Mouse (Mus musculus): ENCODE results near the gene Mocs1. TPM values are rescaled to one million over a fixed set of nuclear protein-coding genes. Genes with fewer than 3 reads are reported as not detected.

Gene Mocs1
- polyA plus RNA-seq, 1 experiment from 2014 or later: 9.3 TPM

- H3K27ac ChIP-seq: no peak overlapping the region
- no peaks in the 10 kb centered on the region for H3K27me3 ChIP-seq (ENCODE audit: insufficient read depth, poor library complexity, severe bottlenecking)
- H3K4me3 ChIP-seq: no peak overlapping the region
- DNase-seq (ENCODE audit: low spot score): no peak
- no peaks in the 10 kb centered on the region for H3K36me3 ChIP-seq
- no peaks in the 10 kb centered on the region for H3K9me3 ChIP-seq
- WGBS: 67% methylated on average over 3 of the region's 3 CpGs
- no peaks in the 10 kb centered on the region for H3K4me1 ChIP-seq
Measured at GRCm38 (mm10) chr17:49422286-49423066, 5.7 kb upstream of the Mocs1 start.

DNA sequence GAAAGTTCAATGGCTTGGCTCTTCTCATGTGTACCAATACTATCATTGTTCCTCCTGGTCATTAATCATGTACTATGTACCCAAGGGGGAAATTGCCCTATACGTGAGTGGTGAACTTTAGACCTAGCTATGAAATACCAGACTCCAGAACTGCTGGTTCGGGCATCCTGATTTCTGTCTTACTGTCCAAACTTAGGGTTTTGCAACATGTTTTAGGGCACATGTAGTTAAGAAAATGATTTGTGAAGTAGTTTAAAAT, 5.2 kb upstream of the Mocs1 start:
- Histone ChIP-seq H3K9me3 (no peaks in the 10 kb centered on the region), H3K27me3 (ENCODE audit: insufficient read depth, poor library complexity, severe bottlenecking) (no peaks in the 10 kb centered on the region), H3K4me3 (no peak overlapping the region), H3K36me3 (no peaks in the 10 kb centered on the region), H3K27ac (no peak overlapping the region), H3K4me1 (no peaks in the 10 kb centered on the region)
- WGBS: 90% methylated on average over 2 of the region's 2 CpGs
- no peak for DNase-seq (ENCODE audit: low spot score)

DNA sequence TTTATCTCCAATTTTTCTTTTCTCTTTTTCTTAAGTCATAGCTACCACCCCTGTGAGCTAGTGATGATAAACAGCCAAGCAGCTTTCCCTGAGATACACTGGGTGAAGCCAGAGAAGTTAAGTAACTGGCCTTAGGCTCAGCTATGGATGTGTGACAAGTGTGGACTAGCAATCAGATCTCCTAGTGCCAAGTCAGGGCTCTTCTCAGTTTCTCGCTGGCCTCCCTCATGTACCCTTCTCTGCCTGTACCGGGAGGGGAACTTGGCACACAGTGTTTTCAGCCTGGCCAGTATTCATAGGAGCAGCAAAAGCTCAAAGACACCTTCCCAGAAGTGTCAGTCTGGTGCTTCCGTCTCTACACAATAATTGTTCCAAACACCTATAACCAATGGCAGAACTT, 4.3 kb upstream of the Mocs1 start:
- no peak for DNase-seq (ENCODE audit: low spot score)
- Histone ChIP-seq H3K9me3 (no peaks in the 10 kb centered on the region), H3K27ac (no peak overlapping the region), H3K4me1 (peaks cover 5% of the 10 kb centered on the region), H3K27me3 (ENCODE audit: insufficient read depth, poor library complexity, severe bottlenecking) (no peaks in the 10 kb centered on the region), H3K36me3 (no peaks in the 10 kb centered on the region), H3K4me3 (no peak overlapping the region)
- 82% methylated on average over 3 of the region's 3 CpGs for WGBS

GRCm38 (mm10) chr17:49427631-49428238, 427 bp upstream of the Mocs1 start:
- H3K4me1 ChIP-seq: peaks cover 29% of the 10 kb centered on the region
- no peak for DNase-seq (ENCODE audit: low spot score)
- H3K27me3 ChIP-seq (ENCODE audit: insufficient read depth, poor library complexity, severe bottlenecking): no peaks in the 10 kb centered on the region
- WGBS: 20% methylated on average over 9 of the region's 9 CpGs
- H3K27ac ChIP-seq: peak overlapping the region; percentile 93; the same call in 1 of the 2 replicates
- no peaks in the 10 kb centered on the region for H3K9me3 ChIP-seq
- no peaks in the 10 kb centered on the region for H3K36me3 ChIP-seq
- H3K4me3 ChIP-seq: peak overlapping the region; percentile 83

GRCm38 (mm10) chr17:49428751-49429415, 721 bp downstream of the Mocs1 start:
- Histone ChIP-seq H3K9me3 (no peaks in the 10 kb centered on the region), H3K27ac (peak overlapping the region; percentile 93), H3K4me1 (peaks cover 30% of the 10 kb centered on the region), H3K36me3 (peaks cover 10% of the 10 kb centered on the region), H3K27me3 (ENCODE audit: insufficient read depth, poor library complexity, severe bottlenecking) (no peaks in the 10 kb centered on the region), H3K4me3 (peak overlapping the region; percentile 83)
- DNase-seq (ENCODE audit: low spot score): peak; percentile 68
- WGBS: 46% methylated on average over 13 of the region's 13 CpGs

- WGBS: 88% methylated on average over 6 of the region's 6 CpGs
- peak overlapping the region; percentile 83; the same call in 1 of the 2 replicates for H3K4me3 ChIP-seq
- H3K36me3 ChIP-seq: peaks cover 17% of the 10 kb centered on the region
- peaks cover 30% of the 10 kb centered on the region for H3K4me1 ChIP-seq
- no peaks in the 10 kb centered on the region; the same call in 1 of the 2 replicates for H3K9me3 ChIP-seq
- H3K27me3 ChIP-seq (ENCODE audit: insufficient read depth, poor library complexity, severe bottlenecking): no peaks in the 10 kb centered on the region
- H3K27ac ChIP-seq: 0 out of 2 replicates have a peak overlapping the region, but pooled peaks have one; percentile 93
- DNase-seq (ENCODE audit: low spot score): peak; percentile 63
Measured at GRCm38 (mm10) chr17:49429471-49430129, 1.4 kb downstream of the Mocs1 start.

GRCm38 (mm10) chr17:49430136-49430535, 2.0 kb downstream of the Mocs1 start:
- peak; percentile 68 for DNase-seq (ENCODE audit: low spot score)
- H3K9me3 ChIP-seq: no peaks in the 10 kb centered on the region; the same call in 1 of the 2 replicates
- no peak overlapping the region for H3K27ac ChIP-seq
- H3K4me1 ChIP-seq: peaks cover 30% of the 10 kb centered on the region
- H3K27me3 ChIP-seq (ENCODE audit: insufficient read depth, poor library complexity, severe bottlenecking): no peaks in the 10 kb centered on the region
- H3K4me3 ChIP-seq: no peak overlapping the region
- WGBS: 68% methylated on average over 6 of the region's 6 CpGs
- H3K36me3 ChIP-seq: peaks cover 22% of the 10 kb centered on the region

DNA sequence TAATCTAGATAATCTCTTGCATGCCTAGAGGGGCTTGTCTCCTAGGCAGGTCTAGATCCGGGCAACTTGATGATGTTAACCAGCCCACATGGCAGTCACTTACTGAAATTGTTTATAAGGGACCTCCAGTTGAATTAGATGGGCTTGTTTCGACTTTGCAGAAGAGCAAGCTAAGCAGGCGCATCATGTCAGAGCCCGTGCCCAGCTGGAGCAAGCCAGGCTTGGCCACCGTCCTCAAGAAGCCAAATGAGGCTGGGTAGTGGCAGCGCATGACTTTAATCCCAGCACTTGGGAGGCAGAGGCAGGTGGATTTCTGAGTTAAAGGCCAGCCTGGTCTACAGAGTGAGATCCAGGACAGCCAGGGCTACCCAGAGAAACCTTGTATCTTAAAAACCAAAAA, 3.0 kb downstream of the Mocs1 start:
- Histone ChIP-seq H3K27ac (no peak overlapping the region), H3K9me3 (peaks cover 3% of the 10 kb centered on the region; the same call in 1 of the 2 replicates), H3K27me3 (ENCODE audit: insufficient read depth, poor library complexity, severe bottlenecking) (no peaks in the 10 kb centered on the region), H3K4me3 (no peak overlapping the region), H3K36me3 (peaks cover 32% of the 10 kb centered on the region), H3K4me1 (peaks cover 30% of the 10 kb centered on the region)
- WGBS: 88% methylated on average over 6 of the region's 6 CpGs
- DNase-seq (ENCODE audit: low spot score): peak; percentile 62

GRCm38 (mm10) chr17:49432071-49432711, 4.0 kb downstream of the Mocs1 start:
- Histone ChIP-seq H3K9me3 (peaks cover 3% of the 10 kb centered on the region; the same call in 1 of the 2 replicates), H3K4me3 (no peak overlapping the region), H3K27me3 (ENCODE audit: insufficient read depth, poor library complexity, severe bottlenecking) (no peaks in the 10 kb centered on the region), H3K36me3 (peaks cover 35% of the 10 kb centered on the region), H3K4me1 (peaks cover 30% of the 10 kb centered on the region), H3K27ac (no peak overlapping the region)
- peak; percentile 73 for DNase-seq (ENCODE audit: low spot score)
- 65% methylated on average over 4 of the region's 4 CpGs for WGBS

DNA sequence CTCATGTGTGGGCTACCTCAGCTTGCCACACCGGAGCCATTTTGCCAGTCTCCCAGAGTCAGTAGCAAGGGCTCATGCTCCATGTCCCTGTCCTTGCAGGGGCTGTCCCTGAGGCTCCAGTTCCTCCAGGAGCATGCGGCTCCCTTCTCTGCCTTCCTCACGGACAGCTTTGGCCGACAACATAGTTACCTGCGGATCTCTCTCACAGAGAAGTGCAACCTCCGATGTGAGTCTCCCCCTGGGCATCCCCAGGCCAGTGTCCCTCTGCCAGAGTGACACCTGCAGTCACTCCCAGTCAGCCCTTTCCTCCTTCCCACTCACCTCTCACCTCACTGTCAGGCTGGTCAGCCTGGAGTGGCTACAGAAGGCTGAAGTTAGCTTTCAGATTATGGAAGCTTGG, 4.9 kb downstream of the Mocs1 start:
- no peaks in the 10 kb centered on the region for H3K27me3 ChIP-seq (ENCODE audit: insufficient read depth, poor library complexity, severe bottlenecking)
- peak; percentile 51 for DNase-seq (ENCODE audit: low spot score)
- H3K4me3 ChIP-seq: no peak overlapping the region
- H3K36me3 ChIP-seq: peaks cover 37% of the 10 kb centered on the region
- H3K27ac ChIP-seq: no peak overlapping the region
- 91% methylated on average over 6 of the region's 6 CpGs for WGBS
- peaks cover 3% of the 10 kb centered on the region; the same call in 1 of the 2 replicates for H3K9me3 ChIP-seq
- H3K4me1 ChIP-seq: peaks cover 30% of the 10 kb centered on the region

DNA sequence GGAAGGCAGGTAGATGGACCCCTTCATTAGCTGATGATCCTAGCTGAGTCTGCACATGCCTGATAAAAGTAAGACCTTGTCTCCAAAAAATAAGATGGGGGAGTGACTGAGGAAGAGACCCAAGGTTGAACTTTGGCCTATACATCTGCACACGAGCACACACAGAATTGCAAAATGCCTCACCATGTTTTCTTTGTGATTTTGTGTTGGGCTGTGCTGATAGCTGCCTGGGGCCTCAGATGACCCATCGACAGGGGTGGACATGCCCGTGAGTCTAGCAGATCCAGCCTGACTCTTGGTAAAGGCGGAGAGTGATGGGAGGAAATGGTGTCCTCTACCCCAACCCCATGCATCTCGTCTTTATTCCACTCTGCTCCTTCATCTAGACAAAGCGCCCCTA, 6.1 kb downstream of the Mocs1 start:
- H3K27me3 ChIP-seq (ENCODE audit: insufficient read depth, poor library complexity, severe bottlenecking): no peaks in the 10 kb centered on the region
- peaks cover 27% of the 10 kb centered on the region for H3K4me1 ChIP-seq
- H3K9me3 ChIP-seq: peaks cover 3% of the 10 kb centered on the region; the same call in 1 of the 2 replicates
- no peak overlapping the region for H3K27ac ChIP-seq
- 49% methylated on average over 6 of the region's 6 CpGs for WGBS
- H3K36me3 ChIP-seq: peaks cover 43% of the 10 kb centered on the region
- peak; percentile 72 for DNase-seq (ENCODE audit: low spot score)
- no peak overlapping the region for H3K4me3 ChIP-seq

- H3K4me1 ChIP-seq: peaks cover 25% of the 10 kb centered on the region
- H3K4me3 ChIP-seq: no peak overlapping the region
- H3K36me3 ChIP-seq: peaks cover 47% of the 10 kb centered on the region
- peak; percentile 65 for DNase-seq (ENCODE audit: low spot score)
- H3K9me3 ChIP-seq: peaks cover 3% of the 10 kb centered on the region; the same call in 1 of the 2 replicates
- H3K27me3 ChIP-seq (ENCODE audit: insufficient read depth, poor library complexity, severe bottlenecking): no peaks in the 10 kb centered on the region
- 85% methylated on average over 10 of the region's 10 CpGs for whole genome bisulfite sequencing
- H3K27ac ChIP-seq: no peak overlapping the region
Measured at GRCm38 (mm10) chr17:49435081-49435480, 6.9 kb downstream of the Mocs1 start.

Measured in heart, embryonic 10.5 days (tissue).